Mouse (Mus musculus) heart, embryonic 12.5 days (tissue): ENCODE data around the gene Fanci. TPM values are rescaled to one million over a fixed set of nuclear protein-coding genes. Genes with fewer than 3 reads are reported as not detected.

ENCODE experiments used
- ATAC-seq: fragments of 200-750 bp; cut with Nextera tagmentation; 2 replicates; pipeline ENCODE4 v1.8.0; 2017; ENCODE audit warnings: moderate TSS enrichment, moderate library complexity; ENCODE audit not compliant: insufficient number of reproducible peaks, low FRiP score
- H3K27ac ChIP-seq: fragments of 300-500 bp; sonication (generic); 2 replicates; pipeline ENCODE4 v1.5.1; 2016; ENCODE audit warnings: mild to moderate bottlenecking, moderate library complexity; ENCODE audit not compliant: poor library complexity, severe bottlenecking
- H3K27me3 ChIP-seq: fragments of 300-500 bp; sonication (generic); replicated peaks from 2 replicates; pipeline ENCODE4 v1.6.1; 2016; ENCODE audit warnings: mild to moderate bottlenecking, moderate library complexity
- H3K36me3 ChIP-seq: fragments of 300-500 bp; sonication (generic); 2 replicates; pipeline ENCODE4 v1.6.1; 2016; ENCODE audit warnings: mild to moderate bottlenecking, moderate library complexity
- H3K4me1 ChIP-seq: fragments of 300-500 bp; sonication (generic); replicated peaks from 2 replicates; pipeline ENCODE4 v1.6.1; 2016; ENCODE audit warnings: mild to moderate bottlenecking
- H3K4me2 ChIP-seq: fragments of 300-500 bp; sonication (generic); 2 replicates; pipeline ENCODE4 v1.6.1; 2016; ENCODE audit warnings: mild to moderate bottlenecking, moderate library complexity
- H3K4me3 ChIP-seq: fragments of 300-500 bp; sonication (generic); 2 replicates; pipeline ENCODE4 v1.5.1; 2016; ENCODE audit warnings: mild to moderate bottlenecking
- H3K9ac ChIP-seq: fragments of 300-500 bp; sonication (generic); 2 replicates; pipeline ENCODE4 v1.6.1; 2016; ENCODE audit warnings: mild to moderate bottlenecking, moderate library complexity
- H3K9me3 ChIP-seq: fragments of 300-500 bp; sonication (generic); replicated peaks from 2 replicates; pipeline ENCODE4 v1.6.1; 2016; ENCODE audit warnings: mild to moderate bottlenecking, moderate library complexity
- WGBS: fragments of 180-500 bp; shearing (Covaris S2); methylation state at CpG from one replicate; pipeline ENCODE4 v1.1.7; 2016; 5-methylcytosine and 5-hydroxymethylcytosine counted together
- polyA plus RNA-seq: library from polyadenylated mRNA; unstranded; fragments of >200 nt; fragmentation: Nextera tagmentation; extraction: Ambion mirVana; gene quantifications from 2 replicates; pipeline ENCODE4 v1.2.1, GENCODE M21; 2016

The Fanci gene
- polyA plus RNA-seq, 1 experiment from 2014 or later, result 12.0 TPM

- no peaks in the 10 kb centered on the region for H3K36me3 ChIP-seq
- no peak for ATAC-seq
- WGBS, result 78% methylated on average over 5 of the region's 5 CpGs
- no peak overlapping the region for H3K4me3 ChIP-seq
- 0 out of 2 replicates have a peak, but pooled peaks cover 4% of the 10 kb centered on the region for H3K27me3 ChIP-seq
- H3K4me2 ChIP-seq, result no peak overlapping the region
- no peaks in the 10 kb centered on the region for H3K4me1 ChIP-seq
- no peak overlapping the region for H3K27ac ChIP-seq
- no peak overlapping the region for H3K9ac ChIP-seq
- H3K9me3 ChIP-seq, result 0 out of 2 replicates have a peak, but pooled peaks cover 3% of the 10 kb centered on the region
Observed at GRCm38 (mm10) chr7:79474831-79475399, 83.2 kb downstream of the Fanci start.

- no peak overlapping the region for H3K4me2 ChIP-seq
- H3K9ac ChIP-seq, result no peak overlapping the region
- peaks cover 8% of the 10 kb centered on the region for H3K27me3 ChIP-seq
- H3K4me1 ChIP-seq, result no peaks in the 10 kb centered on the region
- no peaks in the 10 kb centered on the region for H3K36me3 ChIP-seq
- ATAC-seq, result no peak
- WGBS, result 40% methylated on average over 10 of the region's 10 CpGs
- no peaks in the 10 kb centered on the region for H3K9me3 ChIP-seq
- no peak overlapping the region for H3K27ac ChIP-seq
- no peak overlapping the region for H3K4me3 ChIP-seq
Observed at GRCm38 (mm10) chr7:79486528-79486927, 94.8 kb downstream of the Fanci start.

- Histone ChIP-seq H3K4me1 (no peaks in the 10 kb centered on the region), H3K4me2 (no peak overlapping the region), H3K9me3 (no peaks in the 10 kb centered on the region), H3K9ac (no peak overlapping the region), H3K36me3 (no peaks in the 10 kb centered on the region), H3K4me3 (no peak overlapping the region), H3K27me3 (peaks cover 63% of the 10 kb centered on the region), H3K27ac (no peak overlapping the region)
- no peak for ATAC-seq
- 11% methylated on average over 8 of the region's 8 CpGs for WGBS
Observed at GRCm38 (mm10) chr7:79493915-79494314, 102.2 kb downstream of the Fanci start.

- Histone ChIP-seq H3K4me2 (peak overlapping the region; percentile 53), H3K27ac (no peak overlapping the region), H3K4me1 (peaks cover 5% of the 10 kb centered on the region), H3K36me3 (no peaks in the 10 kb centered on the region), H3K27me3 (peaks cover 86% of the 10 kb centered on the region), H3K9ac (no peak overlapping the region), H3K4me3 (peak overlapping the region; percentile 24; the same call in 1 of the 2 replicates), H3K9me3 (no peaks in the 10 kb centered on the region)
- WGBS, result 3% methylated on average over 38 of the region's 38 CpGs
- peak; percentile 65; the same call in 1 of the 2 replicates for ATAC-seq
Observed at GRCm38 (mm10) chr7:79495988-79496815, 104.5 kb downstream of the Fanci start.

- Histone ChIP-seq H3K4me1 (peaks cover 5% of the 10 kb centered on the region), H3K27ac (no peak overlapping the region), H3K27me3 (peaks cover 93% of the 10 kb centered on the region), H3K9ac (no peak overlapping the region), H3K36me3 (no peaks in the 10 kb centered on the region), H3K4me2 (no peak overlapping the region), H3K9me3 (no peaks in the 10 kb centered on the region), H3K4me3 (no peak overlapping the region)
- 11% methylated on average over 9 of the region's 9 CpGs for WGBS
- no peak for ATAC-seq
Observed at GRCm38 (mm10) chr7:79496816-79497328, 105.1 kb downstream of the Fanci start.

GRCm38 (mm10) chr7:79497701-79498115 lies 106.0 kb downstream of the Fanci start:
- Histone ChIP-seq H3K4me2 (no peak overlapping the region), H3K36me3 (no peaks in the 10 kb centered on the region), H3K4me3 (no peak overlapping the region), H3K9me3 (no peaks in the 10 kb centered on the region), H3K4me1 (peaks cover 5% of the 10 kb centered on the region), H3K27ac (no peak overlapping the region), H3K9ac (no peak overlapping the region), H3K27me3 (peaks cover 97% of the 10 kb centered on the region)
- WGBS, result 2% methylated on average over 20 of the region's 20 CpGs
- ATAC-seq, result no peak

- no peak overlapping the region for H3K4me3 ChIP-seq
- H3K27me3 ChIP-seq, result peaks cover 97% of the 10 kb centered on the region
- H3K36me3 ChIP-seq, result no peaks in the 10 kb centered on the region
- H3K4me1 ChIP-seq, result peaks cover 5% of the 10 kb centered on the region
- H3K9ac ChIP-seq, result no peak overlapping the region
- WGBS, result 5% methylated on average over 6 of the region's 6 CpGs
- H3K9me3 ChIP-seq, result no peaks in the 10 kb centered on the region
- H3K27ac ChIP-seq, result no peak overlapping the region
- H3K4me2 ChIP-seq, result no peak overlapping the region
- no peak for ATAC-seq
Observed at GRCm38 (mm10) chr7:79498356-79498755, 106.6 kb downstream of the Fanci start.

GRCm38 (mm10) chr7:79498965-79499595 lies 107.4 kb downstream of the Fanci start:
- H3K27me3 ChIP-seq, result peaks cover 99% of the 10 kb centered on the region
- H3K36me3 ChIP-seq, result no peaks in the 10 kb centered on the region
- H3K9ac ChIP-seq, result no peak overlapping the region
- no peaks in the 10 kb centered on the region for H3K9me3 ChIP-seq
- H3K4me2 ChIP-seq, result no peak overlapping the region
- peaks cover 5% of the 10 kb centered on the region for H3K4me1 ChIP-seq
- no peak overlapping the region for H3K27ac ChIP-seq
- ATAC-seq, result no peak
- 2% methylated on average over 35 of the region's 35 CpGs for WGBS
- H3K4me3 ChIP-seq, result no peak overlapping the region

Other genes starting within 250 kb of the Fanci start
- gene Mfge8, start 242.9 kb upstream of the Fanci start, polyA plus RNA-seq, result 263 and 264 TPM in 2 replicates
- 5.6 and 5.8 TPM in 2 replicates for gene Abhd2, start 118.7 kb upstream of the Fanci start, polyA plus RNA-seq
- gene Rlbp1, start 4.9 kb upstream of the Fanci start, polyA plus RNA-seq, result not detected in 2 replicates
- 37.9 and 39.6 TPM in 2 replicates for gene Polg, start 74.4 kb downstream of the Fanci start, polyA plus RNA-seq
- gene Rhcg, start 225.7 kb downstream of the Fanci start, polyA plus RNA-seq, result 0.14 TPM in 1 of 2 replicates, not detected in the other